Mouse (Mus musculus): ENCODE results near the gene Coro2b. TPM values are rescaled to one million over a fixed set of nuclear protein-coding genes. Genes with fewer than 3 reads are reported as not detected.
A peak's percentile ranks its signal among the peaks of the same experiment; 100 is the strongest.

Coro2b gene
- polyA plus RNA-seq, 1 experiment from 2014 or later = 41.5 TPM

DNA sequence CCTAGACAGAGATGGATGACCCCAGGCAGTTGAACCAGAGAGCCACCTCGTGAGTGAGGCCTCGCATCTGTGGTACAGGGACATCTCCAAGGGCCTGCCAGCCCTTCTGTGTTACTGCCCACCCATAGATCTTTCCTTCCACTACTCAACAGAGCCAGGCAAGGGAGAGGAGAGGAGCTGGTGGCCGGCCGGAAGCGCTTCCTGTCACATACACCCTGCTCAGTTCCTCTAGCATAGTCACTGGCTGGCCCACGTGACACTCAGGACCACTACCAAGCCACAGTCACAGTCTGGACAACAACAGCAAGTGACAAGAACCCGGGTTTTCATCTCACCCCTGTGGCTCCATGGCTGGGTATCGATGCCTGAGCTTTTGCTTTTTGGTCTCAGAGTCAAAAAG lies 70.8 kb downstream of the Coro2b start:
- Histone ChIP-seq H3K27me3 (no peaks in the 10 kb centered on the region), H3K4me2 (no peak overlapping the region), H3K27ac (replicated peaks) (no peak overlapping the region), H3K4me1 (replicated peaks) (peaks cover 42% of the 10 kb centered on the region), H3K9me3 (no peaks in the 10 kb centered on the region), H3K9ac (no peak overlapping the region), H3K36me3 (no peaks in the 10 kb centered on the region), H3K4me3 (no peak overlapping the region)
- WGBS = 75% methylated on average over 8 of the region's 8 CpGs
- no peak for ATAC-seq (ENCODE audit: low read depth)

DNA sequence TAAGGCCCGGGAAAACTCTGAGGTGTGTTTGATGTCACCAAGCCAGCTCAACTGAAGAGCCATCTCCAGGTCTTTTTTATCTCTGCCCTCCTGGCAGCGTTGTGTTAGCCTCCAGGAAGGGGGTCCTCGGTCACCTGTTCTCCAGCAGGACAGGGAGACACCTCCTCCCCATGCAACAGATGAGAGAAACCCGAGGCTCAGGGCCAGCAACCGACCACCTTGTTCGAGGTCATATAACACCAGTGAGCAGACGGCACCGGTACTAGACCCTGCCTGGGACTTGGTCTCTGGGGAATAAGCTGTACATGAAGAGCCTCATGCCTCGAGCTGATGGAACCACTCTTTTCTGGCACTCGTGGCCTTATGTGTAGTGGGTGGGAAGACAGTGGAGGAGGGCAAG lies 72.1 kb downstream of the Coro2b start:
- no peak overlapping the region for H3K4me2 ChIP-seq
- no peaks in the 10 kb centered on the region for H3K36me3 ChIP-seq
- no peak overlapping the region for H3K4me3 ChIP-seq
- peaks cover 39% of the 10 kb centered on the region for H3K4me1 ChIP-seq (replicated peaks)
- no peak overlapping the region for H3K27ac ChIP-seq (replicated peaks)
- H3K27me3 ChIP-seq = no peaks in the 10 kb centered on the region
- H3K9me3 ChIP-seq = no peaks in the 10 kb centered on the region
- no peak for ATAC-seq (ENCODE audit: low read depth)
- 80% methylated on average over 10 of the region's 10 CpGs for WGBS
- H3K9ac ChIP-seq = no peak overlapping the region

DNA sequence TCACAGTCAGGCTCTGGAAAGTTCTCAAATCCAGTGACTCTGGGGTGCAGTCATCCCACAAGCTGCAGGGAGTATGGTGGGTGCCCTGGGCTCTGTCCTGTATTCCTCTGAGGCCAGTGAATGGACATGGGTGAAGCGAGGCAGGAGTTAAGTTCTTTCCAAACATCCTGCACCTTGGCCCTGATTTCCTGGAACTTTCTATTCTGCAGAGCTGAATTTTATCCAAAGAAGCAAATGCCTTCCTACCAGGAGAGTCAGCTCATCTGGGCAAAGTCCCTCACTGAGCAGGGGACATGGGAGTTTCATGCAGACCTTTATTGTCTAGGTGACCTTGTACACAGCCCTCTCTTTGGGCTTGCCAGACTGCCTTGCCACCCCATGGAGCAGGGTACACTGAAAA lies 75.1 kb downstream of the Coro2b start:
- no peak overlapping the region for H3K27ac ChIP-seq (replicated peaks)
- 91% methylated on average over 1 of the region's 1 CpGs for WGBS
- no peak for ATAC-seq (ENCODE audit: low read depth)
- no peaks in the 10 kb centered on the region for H3K27me3 ChIP-seq
- H3K4me3 ChIP-seq = no peak overlapping the region
- no peaks in the 10 kb centered on the region for H3K9me3 ChIP-seq
- H3K9ac ChIP-seq = no peak overlapping the region
- H3K4me2 ChIP-seq = no peak overlapping the region
- no peaks in the 10 kb centered on the region for H3K36me3 ChIP-seq
- H3K4me1 ChIP-seq (replicated peaks) = peaks cover 36% of the 10 kb centered on the region

DNA sequence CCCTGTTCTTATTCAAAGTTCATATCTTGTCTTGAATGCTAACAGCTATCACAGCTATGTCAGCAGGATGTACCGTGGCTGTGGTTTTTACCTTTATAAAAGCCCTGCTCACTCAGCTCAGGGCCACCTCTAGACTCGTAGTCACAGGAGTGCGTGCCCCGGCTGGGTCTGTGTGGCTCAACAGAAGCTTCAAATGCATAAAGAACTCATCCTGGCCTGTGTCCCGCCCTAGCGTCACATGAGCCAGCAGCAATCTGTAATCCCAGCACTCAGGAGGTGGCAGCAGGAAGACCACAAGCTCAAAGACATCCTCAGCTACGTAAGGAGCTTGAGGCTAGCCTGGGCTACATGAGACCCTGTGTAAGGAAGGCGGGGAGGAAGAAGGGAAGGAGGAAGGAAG lies 75.7 kb downstream of the Coro2b start:
- H3K4me1 ChIP-seq (replicated peaks) = peaks cover 40% of the 10 kb centered on the region
- H3K9me3 ChIP-seq = no peaks in the 10 kb centered on the region
- H3K4me3 ChIP-seq = no peak overlapping the region
- no peak overlapping the region for H3K9ac ChIP-seq
- 77% methylated on average over 8 of the region's 8 CpGs for WGBS
- no peaks in the 10 kb centered on the region for H3K36me3 ChIP-seq
- no peak overlapping the region for H3K27ac ChIP-seq (replicated peaks)
- no peaks in the 10 kb centered on the region for H3K27me3 ChIP-seq
- ATAC-seq (ENCODE audit: low read depth) = no peak
- no peak overlapping the region for H3K4me2 ChIP-seq

DNA sequence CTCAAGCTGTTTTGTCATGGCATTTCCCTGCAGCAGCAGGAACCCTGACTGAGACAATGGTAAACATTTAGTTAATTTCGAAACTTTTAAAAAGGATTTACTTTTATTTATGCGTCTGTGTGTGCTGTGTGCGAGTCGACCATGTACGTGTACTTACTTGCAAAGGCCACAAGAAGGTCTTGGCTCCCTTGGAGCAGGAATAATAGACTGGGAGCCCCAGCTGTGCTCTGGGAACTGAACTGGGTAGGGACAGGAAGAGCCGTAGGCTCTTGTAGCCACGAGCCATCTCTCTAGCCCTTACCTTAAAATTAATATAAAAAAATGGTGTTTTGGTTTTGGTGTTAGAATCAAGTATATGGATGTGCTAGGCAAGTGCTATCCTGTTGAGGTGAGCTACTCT lies 76.8 kb downstream of the Coro2b start:
- Histone ChIP-seq H3K4me2 (no peak overlapping the region), H3K4me1 (replicated peaks) (peaks cover 49% of the 10 kb centered on the region), H3K27me3 (no peaks in the 10 kb centered on the region), H3K36me3 (no peaks in the 10 kb centered on the region), H3K9ac (no peak overlapping the region), H3K27ac (replicated peaks) (no peak overlapping the region), H3K4me3 (no peak overlapping the region), H3K9me3 (no peaks in the 10 kb centered on the region)
- WGBS = 75% methylated on average over 7 of the region's 7 CpGs
- no peak for ATAC-seq (ENCODE audit: low read depth)

DNA sequence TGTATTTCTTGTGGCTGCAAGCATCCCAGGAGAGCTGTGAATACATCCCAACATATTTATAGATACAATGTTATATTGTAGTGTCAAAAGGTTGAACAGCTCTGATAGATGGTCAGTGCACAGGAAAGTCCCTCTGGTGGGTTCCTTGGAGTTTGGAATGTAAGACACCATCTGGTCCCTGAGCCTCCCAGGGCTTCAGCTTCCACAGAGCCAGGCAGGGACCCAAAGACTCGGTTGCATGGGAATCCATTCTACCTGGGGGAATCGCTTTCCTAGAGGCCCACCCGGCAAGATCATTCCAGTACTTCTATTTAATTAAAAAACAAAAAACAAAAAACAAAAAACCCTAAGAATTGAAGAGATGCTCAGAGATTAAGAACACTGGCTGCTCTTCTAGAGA lies 78.4 kb downstream of the Coro2b start:
- Histone ChIP-seq H3K27me3 (no peaks in the 10 kb centered on the region), H3K4me2 (no peak overlapping the region), H3K9ac (no peak overlapping the region), H3K4me3 (no peak overlapping the region), H3K9me3 (no peaks in the 10 kb centered on the region), H3K36me3 (no peaks in the 10 kb centered on the region; the same call in 1 of the 2 replicates), H3K4me1 (replicated peaks) (peaks cover 54% of the 10 kb centered on the region), H3K27ac (replicated peaks) (no peak overlapping the region)
- 76% methylated on average over 3 of the region's 3 CpGs for WGBS
- ATAC-seq (ENCODE audit: low read depth) = no peak

DNA sequence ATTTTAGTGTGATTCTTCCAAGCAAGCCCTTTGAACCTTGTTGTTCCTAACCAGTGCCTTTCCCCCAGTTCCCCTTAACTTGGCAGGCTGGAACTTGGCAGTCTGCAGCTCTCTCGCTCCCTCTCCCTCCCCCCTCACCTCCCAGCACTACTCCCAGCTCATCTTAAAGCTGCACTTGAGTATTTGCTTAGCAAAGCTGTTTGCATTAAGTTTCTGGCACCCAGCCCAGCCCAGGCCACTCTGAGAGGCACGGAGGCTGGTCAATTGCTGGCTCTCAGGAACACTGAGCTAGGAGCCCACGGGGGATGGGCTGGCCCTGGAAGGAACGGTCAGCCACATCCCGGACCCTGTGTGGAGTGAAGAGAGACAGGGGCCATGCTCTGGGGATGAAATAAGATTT lies 80.8 kb downstream of the Coro2b start:
- Histone ChIP-seq H3K4me3 (no peak overlapping the region), H3K9ac (0 out of 2 replicates have a peak overlapping the region, but pooled peaks have one; percentile 31), H3K9me3 (no peaks in the 10 kb centered on the region), H3K27me3 (no peaks in the 10 kb centered on the region), H3K27ac (replicated peaks) (peak overlapping the region; percentile 46), H3K36me3 (peaks cover 13% of the 10 kb centered on the region), H3K4me1 (replicated peaks) (peaks cover 56% of the 10 kb centered on the region), H3K4me2 (no peak overlapping the region)
- ATAC-seq (ENCODE audit: low read depth) = peak; percentile 68; the same call in 1 of the 2 replicates
- WGBS = 25% methylated on average over 5 of the region's 5 CpGs

DNA sequence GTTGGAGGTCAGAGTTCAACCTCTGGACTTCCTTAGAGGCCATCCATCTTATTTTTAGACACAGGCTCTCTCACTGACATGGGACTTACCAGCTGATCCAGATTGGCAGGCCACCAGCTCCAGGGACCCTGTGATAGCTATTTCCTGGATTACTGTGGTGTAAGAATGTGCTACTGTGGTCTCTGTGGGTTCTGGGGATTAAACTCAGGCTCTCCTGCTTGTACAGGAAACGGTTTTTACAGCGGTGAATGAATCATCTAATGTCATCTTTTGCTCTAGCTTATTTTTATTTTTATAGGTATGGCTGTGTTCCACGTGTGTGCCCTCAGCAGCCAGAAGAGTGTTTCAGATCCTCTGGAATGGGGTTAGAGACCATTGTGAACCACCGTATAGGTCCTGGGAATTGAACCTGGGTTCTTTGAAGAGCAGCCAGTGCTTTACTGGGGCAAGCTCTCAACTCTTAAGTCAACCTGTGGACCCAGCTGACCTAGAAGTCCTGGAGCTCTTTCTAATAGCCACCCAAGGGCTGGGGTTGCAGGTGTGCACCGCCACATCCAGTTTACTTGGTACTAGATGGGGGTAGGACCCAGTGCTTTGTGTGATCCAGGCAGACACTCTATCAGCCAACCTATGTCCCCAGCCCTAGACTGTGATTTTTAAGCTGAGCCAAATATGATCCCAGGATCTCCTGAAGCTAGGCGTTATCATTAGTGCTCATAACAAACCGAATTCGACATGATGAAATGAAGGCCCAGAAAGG lies 81.5 kb downstream of the Coro2b start:
- no peaks in the 10 kb centered on the region for H3K9me3 ChIP-seq
- peaks cover 53% of the 10 kb centered on the region for H3K4me1 ChIP-seq (replicated peaks)
- H3K27me3 ChIP-seq = no peaks in the 10 kb centered on the region
- H3K4me2 ChIP-seq = no peak overlapping the region
- 0 out of 2 replicates have a peak overlapping the region, but pooled peaks have one; percentile 31 for H3K9ac ChIP-seq
- H3K4me3 ChIP-seq = no peak overlapping the region
- 75% methylated on average over 8 of the region's 8 CpGs for WGBS
- peak overlapping the region; percentile 46 for H3K27ac ChIP-seq (replicated peaks)
- no peak for ATAC-seq (ENCODE audit: low read depth)
- peaks cover 13% of the 10 kb centered on the region for H3K36me3 ChIP-seq

DNA sequence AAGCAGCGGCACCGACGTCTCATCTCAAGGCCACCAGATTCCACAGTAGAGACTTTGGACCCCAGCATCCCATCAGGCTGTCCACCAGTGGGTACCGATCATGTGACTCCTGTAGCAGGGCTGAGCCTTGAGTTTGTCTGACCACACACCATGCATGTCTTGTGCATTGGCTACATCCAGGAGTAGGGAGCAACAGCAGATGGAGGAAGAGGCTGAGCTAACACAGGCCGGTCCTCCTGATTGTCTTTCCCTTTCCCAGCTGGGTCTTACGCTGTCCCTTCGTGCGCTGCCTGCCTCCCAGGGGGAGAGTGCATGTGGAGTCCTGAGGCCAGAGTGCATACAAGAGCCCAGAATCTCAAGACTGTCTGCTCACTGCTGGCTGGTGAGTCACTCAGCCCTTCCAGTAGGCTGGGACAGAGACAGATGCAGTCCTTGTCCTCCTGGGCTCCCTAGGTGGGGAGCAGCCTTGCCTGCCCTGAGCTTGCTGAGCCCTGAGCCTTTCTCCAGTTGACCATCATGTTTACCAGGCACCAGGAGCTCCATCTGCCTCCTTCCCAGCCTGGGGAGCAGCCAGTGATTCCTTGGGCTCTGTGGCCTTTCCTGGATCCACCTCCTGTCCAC lies 84.4 kb downstream of the Coro2b start:
- Histone ChIP-seq H3K27ac (replicated peaks) (no peak overlapping the region), H3K9ac (no peak overlapping the region), H3K4me2 (no peak overlapping the region), H3K4me3 (no peak overlapping the region), H3K27me3 (no peaks in the 10 kb centered on the region), H3K9me3 (0 out of 2 replicates have a peak, but pooled peaks cover 3% of the 10 kb centered on the region), H3K4me1 (replicated peaks) (peaks cover 34% of the 10 kb centered on the region), H3K36me3 (peaks cover 17% of the 10 kb centered on the region)
- ATAC-seq (ENCODE audit: low read depth) = no peak
- WGBS = 92% methylated on average over 8 of the region's 8 CpGs

DNA sequence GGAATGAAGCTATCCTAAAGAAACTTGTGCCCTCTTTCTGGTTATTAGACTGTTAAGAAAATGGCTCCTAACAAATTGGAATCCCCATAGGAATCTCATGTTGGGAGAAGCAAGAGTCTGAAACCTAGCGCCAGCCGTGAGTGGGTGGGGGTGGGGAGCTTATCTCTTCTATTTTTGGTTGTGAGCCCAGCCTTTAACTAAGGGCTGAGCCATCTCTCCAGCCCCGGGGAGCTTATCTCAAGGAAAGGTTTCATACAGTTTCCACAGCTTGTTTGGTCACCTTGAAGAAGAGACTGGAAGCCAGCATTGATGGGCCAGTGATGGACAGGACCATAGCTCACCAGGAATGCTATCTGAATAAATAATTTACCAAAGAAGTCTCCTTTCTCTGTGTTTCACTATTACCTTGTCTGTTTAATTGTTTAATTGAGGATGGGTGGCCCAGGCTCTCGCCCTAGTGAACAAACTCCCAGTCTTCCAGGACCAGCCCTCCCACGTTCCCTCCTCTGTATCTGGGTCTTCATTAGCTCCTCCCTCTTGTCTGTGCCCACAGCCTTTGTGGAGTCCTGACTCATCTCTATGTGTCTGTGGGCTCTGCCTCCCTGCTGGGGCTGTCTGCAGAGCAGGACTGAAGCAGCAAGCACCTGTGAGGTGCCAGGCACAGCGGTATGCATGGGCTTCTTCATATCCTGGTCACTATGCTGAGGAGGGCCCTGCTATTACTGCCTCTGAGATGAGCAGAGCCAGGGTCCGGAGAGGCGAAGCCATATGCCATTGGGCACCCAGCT lies 85.1 kb downstream of the Coro2b start:
- Histone ChIP-seq H3K27me3 (no peaks in the 10 kb centered on the region), H3K9me3 (0 out of 2 replicates have a peak, but pooled peaks cover 3% of the 10 kb centered on the region), H3K9ac (no peak overlapping the region), H3K36me3 (peaks cover 17% of the 10 kb centered on the region), H3K4me1 (replicated peaks) (peaks cover 30% of the 10 kb centered on the region), H3K4me3 (no peak overlapping the region), H3K27ac (replicated peaks) (no peak overlapping the region), H3K4me2 (no peak overlapping the region)
- no peak for ATAC-seq (ENCODE audit: low read depth)
- WGBS = 83% methylated on average over 8 of the region's 8 CpGs

DNA sequence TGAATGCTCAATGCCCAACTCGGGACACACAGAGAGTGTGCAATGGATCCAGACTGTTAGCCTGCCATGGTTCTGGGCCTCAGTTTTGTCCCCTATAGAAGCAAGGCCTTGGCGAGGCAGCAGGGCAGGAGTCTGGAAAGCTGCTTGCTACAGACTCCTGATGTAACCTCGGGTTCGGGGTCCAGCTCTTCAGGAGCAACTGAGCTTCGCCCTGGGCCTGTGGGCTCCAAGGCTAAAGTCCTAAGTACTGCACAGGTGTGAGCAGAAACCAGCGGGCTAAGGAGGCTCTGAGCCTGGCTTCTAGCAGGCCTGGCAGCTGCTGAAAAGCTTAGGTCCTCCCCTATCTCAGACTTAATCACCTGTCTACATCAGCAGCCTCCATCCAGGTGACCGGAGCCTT lies 86.0 kb downstream of the Coro2b start:
- peaks cover 17% of the 10 kb centered on the region for H3K36me3 ChIP-seq
- no peaks in the 10 kb centered on the region for H3K27me3 ChIP-seq
- no peak overlapping the region for H3K27ac ChIP-seq (replicated peaks)
- H3K4me2 ChIP-seq = no peak overlapping the region
- H3K4me1 ChIP-seq (replicated peaks) = peaks cover 23% of the 10 kb centered on the region
- H3K9ac ChIP-seq = no peak overlapping the region
- no peak overlapping the region for H3K4me3 ChIP-seq
- no peak for ATAC-seq (ENCODE audit: low read depth)
- 0 out of 2 replicates have a peak, but pooled peaks cover 3% of the 10 kb centered on the region for H3K9me3 ChIP-seq
- WGBS = 82% methylated on average over 7 of the region's 7 CpGs

DNA sequence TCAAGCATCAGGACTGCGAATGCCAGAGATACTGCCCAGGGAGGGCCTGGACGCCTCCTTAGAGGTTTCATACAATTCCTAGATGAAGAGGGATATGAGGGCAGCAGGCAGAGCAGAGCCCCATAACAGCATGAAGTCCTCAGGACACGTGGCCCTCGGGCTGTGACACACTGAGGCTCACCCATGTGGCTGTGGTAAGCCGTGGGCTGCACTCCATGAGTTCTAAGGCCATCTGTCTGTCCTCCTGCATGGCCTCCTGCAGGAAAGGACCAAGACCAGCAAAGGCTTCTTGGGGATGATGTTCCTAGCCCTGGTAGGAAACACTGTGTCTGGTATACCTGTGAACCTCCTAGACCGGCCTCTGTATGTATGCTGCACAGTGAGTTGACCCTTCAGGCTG lies 86.5 kb downstream of the Coro2b start:
- WGBS = 88% methylated on average over 6 of the region's 6 CpGs

More for the DNA sequence above, 86.5 kb downstream of the Coro2b start:
- no peak overlapping the region for H3K4me3 ChIP-seq
- peaks cover 18% of the 10 kb centered on the region for H3K4me1 ChIP-seq (replicated peaks)
- H3K9me3 ChIP-seq = 0 out of 2 replicates have a peak, but pooled peaks cover 3% of the 10 kb centered on the region
- no peak overlapping the region for H3K27ac ChIP-seq (replicated peaks)
- no peak overlapping the region for H3K9ac ChIP-seq
- no peaks in the 10 kb centered on the region for H3K27me3 ChIP-seq
- peaks cover 17% of the 10 kb centered on the region for H3K36me3 ChIP-seq
- ATAC-seq (ENCODE audit: low read depth) = no peak
- no peak overlapping the region for H3K4me2 ChIP-seq
